Mouse (Mus musculus): Measurements from ENCODE around the gene Slc26a11.

DNA sequence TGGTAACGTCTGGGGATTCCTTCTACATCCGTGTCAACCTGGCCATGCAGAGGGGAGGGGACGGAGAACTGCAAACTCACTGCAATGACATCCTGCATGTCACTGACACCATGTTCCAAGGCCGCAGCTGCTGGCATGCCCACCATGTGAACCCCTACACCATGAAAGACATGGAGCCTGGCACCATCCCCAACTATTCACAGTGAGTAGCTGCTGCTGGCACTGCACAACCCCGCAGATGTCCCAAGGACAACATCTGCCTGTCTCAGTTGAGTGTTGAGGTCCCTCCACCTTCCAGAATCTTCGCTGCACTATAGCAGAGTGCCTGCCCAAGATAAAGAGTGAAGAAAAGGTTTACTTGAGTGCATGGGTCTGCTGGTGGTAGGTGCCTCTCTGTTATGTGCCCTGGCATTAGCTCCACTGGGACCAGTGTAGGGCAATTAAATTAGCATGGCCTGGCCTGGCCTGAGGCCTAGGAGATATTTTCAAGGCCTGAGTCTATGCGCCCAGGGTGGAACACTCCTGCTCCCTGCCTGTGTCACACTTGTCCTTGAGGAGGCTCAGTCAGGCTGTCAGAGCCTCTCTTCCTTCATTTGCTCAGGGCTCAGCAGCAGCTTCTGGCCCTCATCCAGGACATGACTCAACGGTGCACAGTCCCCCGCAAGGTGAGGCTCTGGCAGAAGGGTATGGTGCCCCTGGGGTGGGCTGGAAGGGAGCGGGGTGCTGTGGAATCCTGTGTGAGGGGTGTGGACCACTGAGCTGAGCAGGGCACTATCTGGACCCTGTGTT is 16.9 kb upstream of the Slc26a11 start:
- TF ChIP-seq EP300 (optimal IDR thresholded peaks at IDR 0.05) (no peak), CTCF (IDR thresholded peaks at IDR 0.05; ENCODE audit: low read depth) (no peak)
